In the genomic region with DNA sequence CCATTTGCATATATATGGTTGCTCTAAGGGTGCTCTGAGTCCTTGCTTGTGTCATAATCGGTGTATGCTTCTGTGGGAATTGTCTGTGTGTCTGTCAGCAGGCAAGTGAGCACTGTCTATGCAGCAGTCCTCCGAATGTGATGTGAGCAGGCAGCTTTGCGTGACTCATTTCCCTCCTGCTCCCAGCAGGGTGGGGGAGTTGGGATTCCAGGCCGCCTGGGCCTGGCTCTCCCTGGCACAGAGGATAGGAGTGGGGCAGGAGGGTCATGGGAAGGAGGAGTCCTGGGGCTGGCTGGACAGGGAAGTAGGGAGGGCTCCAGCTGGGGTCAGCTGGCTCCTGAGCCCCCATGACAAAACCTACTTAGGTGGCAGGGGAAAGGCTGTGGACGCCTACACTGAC, we compare ENCODE assay signal across 22 mouse cellular contexts. TPM values are rescaled to one million over a fixed set of nuclear protein-coding genes. Genes with fewer than 3 reads are reported as not detected.
DNase-seq lines count a peak whose midpoint lies in the region; ATAC-seq and TF ChIP-seq lines count a peak whose summit lies in the region.
"Had no signal": no experiment of that assay in that cellular context is flagged by ENCODE, and none has a peak within 500 bp of the region (broad histone marks: within the 10 kb centered on the region; RNA-seq: fewer than 3 reads in every experiment).

No protein-coding gene starts in this region.

- no peak for TF ChIP-seq CTCF in left cerebral cortex, adult 2 months (IDR thresholded peaks at IDR 0.05)

- H3K4me1 ChIP-seq in heart, embryonic 13.5 days = peaks cover 70% of the 10 kb centered on the region

- intact Hi-C loops in left cerebral cortex, adult 2 months (cut with DNase I) = no loop called here

- WGBS in heart, embryonic 13.5 days = 48% methylated on average over 5 of the region's 5 CpGs

- no peaks in the 10 kb centered on the region for H3K9me3 ChIP-seq in heart, embryonic 13.5 days
- H3K9me3 ChIP-seq: embryonic facial prominence, embryonic 10.5 days; hindbrain, embryonic 12.5 days; intestine, embryonic 15.5 days; midbrain, embryonic 12.5 days had no signal

- peak overlapping the region; percentile 34 for H3K27ac ChIP-seq in heart, embryonic 13.5 days (replicated peaks)
- no peak overlapping the region for H3K27ac ChIP-seq in left cerebral cortex, adult 2 months
- H3K27ac ChIP-seq: embryonic facial prominence, embryonic 10.5 days; hindbrain, embryonic 12.5 days; intestine, embryonic 15.5 days; layer of hippocampus, adult 2 months; macrophage; midbrain, embryonic 12.5 days had no signal

- H3K4me3 ChIP-seq in heart, embryonic 13.5 days = no peak overlapping the region
- no peak overlapping the region for H3K4me3 ChIP-seq in left cerebral cortex, adult 2 months
- H3K4me3 ChIP-seq: embryonic facial prominence, embryonic 10.5 days; hindbrain, embryonic 12.5 days; intestine, embryonic 15.5 days; layer of hippocampus, adult 2 months; midbrain, embryonic 12.5 days had no signal

- no peaks in the 10 kb centered on the region for H3K36me3 ChIP-seq in heart, embryonic 13.5 days
- H3K36me3 ChIP-seq: intestine, embryonic 15.5 days had no signal

- H3K27me3 ChIP-seq in heart, embryonic 13.5 days (replicated peaks) = peaks cover 26% of the 10 kb centered on the region

- no peak overlapping the region for H3K9ac ChIP-seq in heart, embryonic 13.5 days
- H3K9ac ChIP-seq: hindbrain, embryonic 12.5 days; intestine, embryonic 15.5 days; midbrain, embryonic 12.5 days had no signal

- no peak overlapping the region for H3K4me2 ChIP-seq in heart, embryonic 13.5 days
- H3K4me2 ChIP-seq: hindbrain, embryonic 12.5 days; intestine, embryonic 15.5 days; midbrain, embryonic 12.5 days had no signal

- DNase-seq in heart, postnatal 4 days = no peak
- DNase-seq in left cerebral cortex, adult 2 months (ENCODE audit: extremely low spot score in 1 of 2, low spot score in 2 of 2) = peak; percentile 49 to 57
- DNase-seq in left cerebral cortex, adult 8-10 months (ENCODE audit: low spot score in 2 of 2) = no peak
- peak; percentile 59 for DNase-seq in 3134 (ENCODE audit: extremely low read depth, insufficient read length, low spot score)
- peak; percentile 81 for DNase-seq in NIH3T3 (ENCODE audit: low read depth)
- no peak for DNase-seq in adipocyte (ENCODE audit: low spot score)
- DNase-seq in cerebellum, postnatal 14 days = no peak
- DNase-seq: adrenal gland, adult 8-10 months; cerebellum, adult 11 months; cerebellum, postnatal 36 days; retina, postnatal 1 day; spleen, adult 18-20 months; thymus, postnatal 25 days had no signal

- no peak for ATAC-seq in heart, embryonic 13.5 days (ENCODE audit: extremely low read depth, insufficient number of reproducible peaks, low FRiP score, low TSS enrichment)
- ATAC-seq: forebrain, embryonic 14.5 days; intestine, embryonic 15.5 days had no signal

RNA-seq across cellular contexts. Expression of a gene that starts 8.4 kb away (rescaled TPM):
- polyA plus RNA-seq in heart, embryonic 13.5 days (2015; fragmentation: Nextera tagmentation; extraction: Ambion mirVana) = 3.0 and 4.0 TPM in 2 replicates
- 1 to 10 TPM; 1.5 to 2.0 TPM for total RNA-seq in heart, postnatal 4 days (2021)
- total RNA-seq in left cerebral cortex, adult 2 months (2021) = 1 to 10 TPM; 2.9 to 4.4 TPM
- total RNA-seq in left cerebral cortex, adult 8-10 months (2022) = 1 to 10 TPM; 3.1 to 5.0 (median 4.3) TPM
- total RNA-seq: granulocyte monocyte progenitor cell, adult 5-6 weeks had no signal
- polyA plus RNA-seq: macrophage had no signal

Comparison
In these comparisons a context has a peak if more than half of its experiments do, and no peak if none do; other contexts are left out.
1. DNase-seq: peak in left cerebral cortex, adult 2 months (2 of 2), 3134 (single experiment) and NIH3T3 (single experiment); none in heart, postnatal 4 days (single experiment), left cerebral cortex, adult 8-10 months (0 of 2), adipocyte (single experiment) and cerebellum, postnatal 14 days (0 of 2).